8 mouse cellular contexts compared by ENCODE assay signal in the genomic region with DNA sequence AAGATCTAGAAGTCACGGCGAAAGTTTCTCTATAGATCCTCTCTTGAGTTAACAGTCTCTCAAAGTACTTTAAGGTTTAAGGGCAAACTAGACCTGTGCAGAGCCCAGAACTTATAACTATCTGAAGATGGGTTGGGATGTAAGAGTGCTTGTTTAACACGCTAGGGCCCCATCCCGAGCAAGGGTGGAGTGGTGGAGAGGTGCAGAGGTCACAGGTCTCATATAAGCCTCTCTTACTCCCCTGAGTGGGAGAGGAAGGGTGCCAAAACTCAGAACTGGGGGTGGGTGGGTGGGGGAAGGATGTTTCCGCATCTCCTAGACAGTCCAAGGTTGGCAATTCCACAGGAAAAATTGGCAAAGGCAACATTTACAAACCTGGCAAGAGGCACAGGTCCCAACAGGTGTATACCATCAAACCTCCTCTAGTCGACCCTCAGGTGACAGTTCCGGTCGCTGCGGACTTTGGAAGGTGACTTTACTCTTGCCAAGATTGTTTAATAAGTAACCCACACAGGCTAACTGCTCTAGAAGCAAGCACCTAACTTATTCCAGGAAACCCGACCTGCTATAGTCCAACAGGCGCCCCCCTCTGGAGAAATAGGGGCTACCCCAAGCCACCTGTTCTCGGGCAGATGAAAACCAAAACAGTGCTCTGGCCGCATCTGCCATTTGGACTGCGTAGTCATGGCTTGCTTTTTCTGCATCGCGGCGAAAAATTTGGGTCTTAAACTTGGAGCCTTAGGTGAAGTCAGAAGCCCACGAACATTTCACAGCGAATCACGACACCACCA. TPM values are rescaled to one million over a fixed set of nuclear protein-coding genes. Genes with fewer than 3 reads are reported as not detected.
DNase-seq lines count a peak whose midpoint lies in the region; ATAC-seq and TF ChIP-seq lines count a peak whose summit lies in the region.

No protein-coding gene starts in this region.

- H3K4me1 ChIP-seq in embryonic facial prominence, embryonic 12.5 days = 0 out of 2 replicates have a peak, but pooled peaks cover 5% of the 10 kb centered on the region
- peaks cover 11% of the 10 kb centered on the region for H3K4me1 ChIP-seq in hindbrain, embryonic 16.5 days (ENCODE audit: control insufficient read depth, insufficient read depth, low read depth, low read length)
- peaks cover 10% of the 10 kb centered on the region; the same call in 1 of the 2 replicates for H3K4me1 ChIP-seq in liver, embryonic 12.5 days

- H3K79me2 ChIP-seq in myocyte (ENCODE audit: control insufficient read depth, insufficient read depth) = no peaks in the 10 kb centered on the region

- H3K36me3 ChIP-seq in embryonic facial prominence, embryonic 12.5 days = no peaks in the 10 kb centered on the region
- H3K36me3 ChIP-seq in hindbrain, embryonic 16.5 days (ENCODE audit: control insufficient read depth, insufficient read depth, low read length) = no peaks in the 10 kb centered on the region
- H3K36me3 ChIP-seq in liver, embryonic 12.5 days = no peaks in the 10 kb centered on the region
- no peaks in the 10 kb centered on the region for H3K36me3 ChIP-seq in myocyte (ENCODE audit: control insufficient read depth, insufficient read depth)

- WGBS in embryonic facial prominence, embryonic 12.5 days = 23% methylated on average over 20 of the region's 20 CpGs
- 22% methylated on average over 20 of the region's 20 CpGs for WGBS in hindbrain, embryonic 16.5 days
- WGBS in liver, embryonic 12.5 days (ENCODE audit: insufficient replicate concordance) = 23% methylated on average over 20 of the region's 20 CpGs

- H3K9ac ChIP-seq in embryonic facial prominence, embryonic 12.5 days = peak overlapping the region; percentile 72
- H3K9ac ChIP-seq in hindbrain, embryonic 16.5 days (ENCODE audit: low read depth, low read length) = 0 out of 2 replicates have a peak overlapping the region, but pooled peaks have one; percentile 57
- H3K9ac ChIP-seq in liver, embryonic 12.5 days = peak overlapping the region; percentile 53

- DNase-seq in ovary, postnatal 14 days (ENCODE audit: low spot score) = peak; percentile 19
- DNase-seq in ovary, adult 18-20 months (ENCODE audit: low spot score) = no peak
- DNase-seq in thymus, postnatal 14 days = peak; percentile 75

- no peaks in the 10 kb centered on the region for H3K9me3 ChIP-seq in embryonic facial prominence, embryonic 12.5 days
- H3K9me3 ChIP-seq in hindbrain, embryonic 16.5 days (ENCODE audit: control insufficient read depth, low read length) = no peaks in the 10 kb centered on the region
- H3K9me3 ChIP-seq in liver, embryonic 12.5 days (replicated peaks) = no peaks in the 10 kb centered on the region

- H3K27ac ChIP-seq in embryonic facial prominence, embryonic 12.5 days = peak overlapping the region; percentile 89
- H3K27ac ChIP-seq in hindbrain, embryonic 16.5 days (ENCODE audit: low read depth, low read length) = no peak overlapping the region
- H3K27ac ChIP-seq in liver, embryonic 12.5 days = peak overlapping the region; percentile 62

- no peak overlapping the region for H3ac ChIP-seq in myocyte (ENCODE audit: control insufficient read depth, insufficient read length)

- 0 out of 2 replicates have a peak, but pooled peaks have one; percentile 5 for ATAC-seq in embryonic facial prominence, embryonic 12.5 days (ENCODE audit: insufficient number of reproducible peaks, insufficient read depth, low FRiP score, low TSS enrichment)
- ATAC-seq in hindbrain, embryonic 16.5 days = no peak
- peak; percentile 50 for ATAC-seq in liver, embryonic 12.5 days
- ATAC-seq in cerebellum, adult (ENCODE audit: insufficient number of reproducible peaks, low FRiP score, low TSS enrichment) = no peak

- peak overlapping the region; percentile 58 for H3K4me3 ChIP-seq in embryonic facial prominence, embryonic 12.5 days
- peak overlapping the region; percentile 53 for H3K4me3 ChIP-seq in hindbrain, embryonic 16.5 days (ENCODE audit: low read length)
- H3K4me3 ChIP-seq in liver, embryonic 12.5 days = peak overlapping the region; percentile 59
- no peak overlapping the region for H3K4me3 ChIP-seq in myocyte

- no peak for TF ChIP-seq POLR2A in myocyte (IDR thresholded peaks at IDR 0.05; ENCODE audit: insufficient read length, low read depth)

- H3K27me3 ChIP-seq in embryonic facial prominence, embryonic 12.5 days = 0 out of 2 replicates have a peak, but pooled peaks cover 2% of the 10 kb centered on the region
- no peaks in the 10 kb centered on the region for H3K27me3 ChIP-seq in hindbrain, embryonic 16.5 days (replicated peaks; ENCODE audit: control insufficient read depth, insufficient read depth, low read length)
- peaks cover 15% of the 10 kb centered on the region for H3K27me3 ChIP-seq in liver, embryonic 12.5 days (replicated peaks)
- no peaks in the 10 kb centered on the region for H3K27me3 ChIP-seq in myocyte (ENCODE audit: control insufficient read depth, insufficient read depth, insufficient read length)

- H3K4me2 ChIP-seq in embryonic facial prominence, embryonic 12.5 days (replicated peaks) = peak overlapping the region; percentile 86
- peak overlapping the region; percentile 95 for H3K4me2 ChIP-seq in hindbrain, embryonic 16.5 days (ENCODE audit: low read length)
- peak overlapping the region; percentile 80 for H3K4me2 ChIP-seq in liver, embryonic 12.5 days
- peak overlapping the region; percentile 90 for H3K4me2 ChIP-seq in myocyte (ENCODE audit: low read depth)

TF ChIP-seq in myocyte, 11 proteins besides CTCF, POLR2A, EP300 and RAD21:
- TF ChIP-seq SRF (IDR thresholded peaks at IDR 0.05; ENCODE audit: control insufficient read depth, insufficient read length, low read depth) = no peak
- TF ChIP-seq USF1 (IDR thresholded peaks at IDR 0.05; ENCODE audit: low read depth) = no peak
- TF ChIP-seq POLR2AphosphoS2 (IDR thresholded peaks at IDR 0.05; ENCODE audit: insufficient read length, low read depth) = no peak
- no peak for TF ChIP-seq TCF3 (IDR thresholded peaks at IDR 0.05; ENCODE audit: insufficient read length, low read depth)
- no peak for TF ChIP-seq MYOD1 (IDR thresholded peaks at IDR 0.05; ENCODE audit: control insufficient read depth in 1 of 3, insufficient read length in 2 of 3, low read depth in 2 of 3)
- TF ChIP-seq MYOG (IDR thresholded peaks at IDR 0.05; ENCODE audit: control insufficient read depth in 1 of 3, insufficient read depth in 1 of 3, insufficient read length in 2 of 3, low read depth in 2 of 3) = no peak
- TF ChIP-seq REST (IDR thresholded peaks at IDR 0.05; ENCODE audit: insufficient read depth, insufficient read length) = no peak
- no peak for TF ChIP-seq CEBPB (IDR thresholded peaks at IDR 0.05; ENCODE audit: insufficient read depth, poor library complexity, severe bottlenecking)
- TF ChIP-seq TCF12 (IDR thresholded peaks at IDR 0.05; ENCODE audit: insufficient read depth, poor library complexity, severe bottlenecking) = no peak
- TF ChIP-seq MAX (IDR thresholded peaks at IDR 0.05; ENCODE audit: low read depth) = no peak
- TF ChIP-seq E2F4 (IDR thresholded peaks at IDR 0.05; ENCODE audit: insufficient read depth) = no peak

RNA-seq across cellular contexts. Expression of gene Mob3b, which starts 2.0 kb away (rescaled TPM):
- 16.6 and 16.9 TPM in 2 replicates for polyA plus RNA-seq in embryonic facial prominence, embryonic 12.5 days (2016; fragmentation: Nextera tagmentation; extraction: Ambion mirVana)
- 3.9 TPM in 2 replicates for polyA plus RNA-seq in hindbrain, embryonic 16.5 days (2015; fragmentation: Nextera tagmentation; extraction: Ambion mirVana)
- polyA plus RNA-seq in liver, embryonic 12.5 days (2016; fragmentation: Nextera tagmentation; extraction: Ambion mirVana) = 6.0 and 7.1 TPM in 2 replicates
- polyA plus RNA-seq in myocyte (2012; fragmentation: generic; extraction: Trizol) = 0.12 TPM

RNA-seq across cellular contexts. Expression of gene Ifnk, which starts 3.5 kb away (rescaled TPM):
- polyA plus RNA-seq in embryonic facial prominence, embryonic 12.5 days (2016; fragmentation: Nextera tagmentation; extraction: Ambion mirVana) = 0.42 and 0.59 TPM in 2 replicates
- not detected in 2 replicates for polyA plus RNA-seq in hindbrain, embryonic 16.5 days (2015; fragmentation: Nextera tagmentation; extraction: Ambion mirVana)
- polyA plus RNA-seq in liver, embryonic 12.5 days (2016; fragmentation: Nextera tagmentation; extraction: Ambion mirVana) = 0.17 TPM in 1 of 2 replicates, not detected in the other
- polyA plus RNA-seq in myocyte (2012; fragmentation: generic; extraction: Trizol) = not detected

Comparison
In these comparisons a context has a peak if more than half of its experiments do, and no peak if none do; other contexts are left out.
1. ATAC-seq: peak in embryonic facial prominence, embryonic 12.5 days (single experiment) and liver, embryonic 12.5 days (single experiment); none in hindbrain, embryonic 16.5 days (single experiment) and cerebellum, adult (single experiment).
2. Peak in every context shown above with its lines, with median percentiles within 50 percentile points of each other: H3K4me2 ChIP-seq and H3K9ac ChIP-seq.